Mouse (Mus musculus): ENCODE measurements around the gene Cage1.

DNA sequence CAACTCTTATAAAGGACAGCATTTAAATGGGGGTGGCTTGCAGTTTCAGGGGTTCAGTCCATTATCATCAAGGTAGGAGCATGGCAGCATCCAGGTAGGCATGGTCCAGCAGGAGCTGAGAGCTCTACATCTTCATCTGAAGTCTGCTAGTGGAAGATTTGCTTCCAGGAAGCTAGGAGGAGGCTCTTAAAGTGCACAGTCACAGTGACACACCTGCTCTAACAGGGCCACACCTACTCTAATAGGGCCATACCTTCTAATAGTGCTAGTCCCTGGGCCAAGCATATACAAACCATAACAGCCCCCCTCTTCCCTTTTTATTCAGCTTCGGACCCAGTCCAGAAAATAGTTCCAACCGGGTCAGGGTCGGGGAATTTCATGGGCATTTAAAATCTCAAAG, 37.2 kb downstream of the Cage1 start:
- no peak for TF ChIP-seq CTCF (IDR thresholded peaks at IDR 0.05)
- no peak for TF ChIP-seq EP300 (IDR thresholded peaks at IDR 0.05; ENCODE audit: insufficient read depth, low read depth, low read length)
- TF ChIP-seq POLR2A (IDR thresholded peaks at IDR 0.05; ENCODE audit: insufficient read depth, low read depth, low read length), result no peak

Measured in heart, adult 2 months (tissue).